Mouse (Mus musculus): ENCODE measurements around the gene Map1b. TPM values are rescaled to one million over a fixed set of nuclear protein-coding genes. Genes with fewer than 3 reads are reported as not detected.

Gene Map1b
- total and polyA plus RNA-seq, 2 experiments from 2014 or later, result 34.1 to 43.6 TPM

GRCm38 (mm10) chr13:99448278-99448677 lies 68.1 kb downstream of the Map1b start:
- Histone ChIP-seq H3K4me1 (ENCODE audit: control insufficient read depth, insufficient read depth) (0 out of 2 replicates have a peak, but pooled peaks cover 9% of the 10 kb centered on the region), H3K4me3 (ENCODE audit: low read depth, low read length) (no peak overlapping the region), H3K9me3 (replicated peaks; ENCODE audit: control insufficient read depth, low read length) (no peaks in the 10 kb centered on the region), H3K4me2 (ENCODE audit: low read depth, low read length) (no peak overlapping the region), H3K9ac (replicated peaks; ENCODE audit: low read depth, low read length) (no peak overlapping the region), H3K27me3 (ENCODE audit: control insufficient read depth, insufficient read depth, low read length) (no peaks in the 10 kb centered on the region), H3K36me3 (replicated peaks; ENCODE audit: control insufficient read depth, insufficient read depth, low read length) (no peaks in the 10 kb centered on the region; the same call in 1 of the 2 replicates), H3K27ac (ENCODE audit: low read depth) (no peak overlapping the region)
- no peak for DNase-seq (ENCODE audit: low spot score)
- ATAC-seq (ENCODE audit: insufficient read depth, low read depth), result no peak
- TF ChIP-seq CTCF (IDR thresholded peaks at IDR 0.05; ENCODE audit: low read depth), result no peak
- no peak for TF ChIP-seq EP300 (IDR thresholded peaks at IDR 0.05; ENCODE audit: low read depth)
- WGBS, result 70% methylated on average over 4 of the region's 4 CpGs

- WGBS, result 38% methylated on average over 11 of the region's 11 CpGs
- Histone ChIP-seq H3K9me3 (replicated peaks; ENCODE audit: control insufficient read depth, low read length) (no peaks in the 10 kb centered on the region), H3K4me2 (ENCODE audit: low read depth, low read length) (no peak overlapping the region), H3K4me1 (ENCODE audit: control insufficient read depth, insufficient read depth) (0 out of 2 replicates have a peak, but pooled peaks cover 9% of the 10 kb centered on the region), H3K4me3 (ENCODE audit: low read depth, low read length) (no peak overlapping the region), H3K36me3 (replicated peaks; ENCODE audit: control insufficient read depth, insufficient read depth, low read length) (peaks cover 3% of the 10 kb centered on the region; the same call in 1 of the 2 replicates), H3K27me3 (ENCODE audit: control insufficient read depth, insufficient read depth, low read length) (no peaks in the 10 kb centered on the region), H3K9ac (replicated peaks; ENCODE audit: low read depth, low read length) (no peak overlapping the region), H3K27ac (ENCODE audit: low read depth) (peak overlapping the region; percentile 23; the same call in 1 of the 2 replicates)
- DNase-seq (ENCODE audit: low spot score), result no peak
- no peak for TF ChIP-seq CTCF (IDR thresholded peaks at IDR 0.05; ENCODE audit: low read depth)
- no peak for TF ChIP-seq EP300 (IDR thresholded peaks at IDR 0.05; ENCODE audit: low read depth)
- ATAC-seq (ENCODE audit: insufficient read depth, low read depth), result no peak
These were observed 68.7 kb downstream of the Map1b start for GRCm38 (mm10) chr13:99447403-99448199.

- peak overlapping the region; percentile 23; the same call in 1 of the 2 replicates for H3K27ac ChIP-seq (ENCODE audit: low read depth)
- ATAC-seq (ENCODE audit: insufficient read depth, low read depth) (no peak), DNase-seq (ENCODE audit: low spot score) (no peak)
- H3K9ac ChIP-seq (replicated peaks; ENCODE audit: low read depth, low read length), result no peak overlapping the region
- H3K4me1 ChIP-seq (ENCODE audit: control insufficient read depth, insufficient read depth), result 0 out of 2 replicates have a peak, but pooled peaks cover 9% of the 10 kb centered on the region
- 75% methylated on average over 7 of the region's 7 CpGs for WGBS
- no peak for TF ChIP-seq EP300 (IDR thresholded peaks at IDR 0.05; ENCODE audit: low read depth)
- H3K27me3 ChIP-seq (ENCODE audit: control insufficient read depth, insufficient read depth, low read length), result no peaks in the 10 kb centered on the region
- H3K9me3 ChIP-seq (replicated peaks; ENCODE audit: control insufficient read depth, low read length), result no peaks in the 10 kb centered on the region
- peaks cover 5% of the 10 kb centered on the region; the same call in 1 of the 2 replicates for H3K36me3 ChIP-seq (replicated peaks; ENCODE audit: control insufficient read depth, insufficient read depth, low read length)
- no peak overlapping the region for H3K4me3 ChIP-seq (ENCODE audit: low read depth, low read length)
- no peak overlapping the region for H3K4me2 ChIP-seq (ENCODE audit: low read depth, low read length)
These were observed 69.3 kb downstream of the Map1b start for GRCm38 (mm10) chr13:99447002-99447401.

GRCm38 (mm10) chr13:99444880-99445279 lies 71.5 kb downstream of the Map1b start:
- H3K9me3 ChIP-seq (replicated peaks; ENCODE audit: control insufficient read depth, low read length), result no peaks in the 10 kb centered on the region
- no peak overlapping the region for H3K9ac ChIP-seq (replicated peaks; ENCODE audit: low read depth, low read length)
- H3K36me3 ChIP-seq (replicated peaks; ENCODE audit: control insufficient read depth, insufficient read depth, low read length), result peaks cover 22% of the 10 kb centered on the region
- WGBS, result 14% methylated on average over 6 of the region's 6 CpGs
- H3K4me2 ChIP-seq (ENCODE audit: low read depth, low read length), result no peak overlapping the region
- peak; percentile 19 for DNase-seq (ENCODE audit: low spot score)
- no peaks in the 10 kb centered on the region for H3K27me3 ChIP-seq (ENCODE audit: control insufficient read depth, insufficient read depth, low read length)
- no peak overlapping the region for H3K4me3 ChIP-seq (ENCODE audit: low read depth, low read length)
- no peak for TF ChIP-seq CTCF (IDR thresholded peaks at IDR 0.05; ENCODE audit: low read depth)
- no peak for TF ChIP-seq EP300 (IDR thresholded peaks at IDR 0.05; ENCODE audit: low read depth)
- 0 out of 2 replicates have a peak, but pooled peaks cover 9% of the 10 kb centered on the region for H3K4me1 ChIP-seq (ENCODE audit: control insufficient read depth, insufficient read depth)
- ATAC-seq (ENCODE audit: insufficient read depth, low read depth), result no peak
- no peak overlapping the region for H3K27ac ChIP-seq (ENCODE audit: low read depth)

GRCm38 (mm10) chr13:99444431-99444871 lies 71.9 kb downstream of the Map1b start:
- no peak for TF ChIP-seq CTCF (IDR thresholded peaks at IDR 0.05; ENCODE audit: low read depth)
- no peak for TF ChIP-seq EP300 (IDR thresholded peaks at IDR 0.05; ENCODE audit: low read depth)
- H3K27ac ChIP-seq (ENCODE audit: low read depth), result no peak overlapping the region

More at GRCm38 (mm10) chr13:99444431-99444871, 71.9 kb downstream of the Map1b start:
- H3K4me1 ChIP-seq (ENCODE audit: control insufficient read depth, insufficient read depth), result 0 out of 2 replicates have a peak, but pooled peaks cover 9% of the 10 kb centered on the region
- DNase-seq (ENCODE audit: low spot score), result no peak
- no peaks in the 10 kb centered on the region for H3K27me3 ChIP-seq (ENCODE audit: control insufficient read depth, insufficient read depth, low read length)
- no peak overlapping the region for H3K9ac ChIP-seq (replicated peaks; ENCODE audit: low read depth, low read length)
- ATAC-seq (ENCODE audit: insufficient read depth, low read depth), result no peak
- no peaks in the 10 kb centered on the region for H3K9me3 ChIP-seq (replicated peaks; ENCODE audit: control insufficient read depth, low read length)
- WGBS, result 58% methylated on average over 10 of the region's 10 CpGs
- H3K4me3 ChIP-seq (ENCODE audit: low read depth, low read length), result no peak overlapping the region
- H3K36me3 ChIP-seq (replicated peaks; ENCODE audit: control insufficient read depth, insufficient read depth, low read length), result peaks cover 26% of the 10 kb centered on the region
- no peak overlapping the region for H3K4me2 ChIP-seq (ENCODE audit: low read depth, low read length)
